Mouse (Mus musculus) liver, embryonic 14.5 days (tissue): Measurements from ENCODE around the gene Nav2. TPM values are rescaled to one million over a fixed set of nuclear protein-coding genes. Genes with fewer than 3 reads are reported as not detected.

Source experiments
- ATAC-seq: fragments of 200-750 bp; cut with Nextera tagmentation; 2 replicates; pipeline ENCODE4 v1.8.0; 2017; ENCODE audit warnings: moderate number of reproducible peaks, mild to moderate bottlenecking, moderate library complexity; ENCODE audit not compliant: insufficient read depth
- DNase-seq, 3 experiments: peaks; one replicate each; pipeline ENCODE4 v3.0.0-alpha.2; 2012 to 2013; ENCODE audit warnings: low read depth in 3 of 3, low spot score in 3 of 3
- H3K27ac ChIP-seq: fragments of 300-500 bp; sonication (generic); 2 replicates; pipeline ENCODE4 v1.5.1; 2014; ENCODE audit warnings: moderate library complexity, mild to moderate bottlenecking, control low read depth, inconsistent platforms
- H3K27me3 ChIP-seq: fragments of 300-500 bp; sonication (generic); 2 replicates; pipeline ENCODE4 v1.6.1; 2014; ENCODE audit warnings: mild to moderate bottlenecking, low read length, moderate library complexity; ENCODE audit not compliant: control insufficient read depth, insufficient read depth
- H3K36me3 ChIP-seq: fragments of 300-500 bp; sonication (generic); replicated peaks from 2 replicates; pipeline ENCODE4 v1.6.1; 2014; ENCODE audit warnings: low read depth; ENCODE audit not compliant: control insufficient read depth, insufficient read depth
- H3K4me1 ChIP-seq, 2 experiments: fragments of 200-500 bp in 1 of 2; fragments of 300-500 bp in 1 of 2; sonication (generic) in 1 of 2; replicated peaks; 2 replicates each; pipeline ENCODE4 v1.6.1; 2012 to 2014; ENCODE audit warnings: antibody characterized with exemption in 1 of 2, inconsistent platforms in 1 of 2, low read length in 1 of 2; ENCODE audit not compliant: control insufficient read depth in 2 of 2, insufficient read depth in 2 of 2
- H3K4me2 ChIP-seq: fragments of 300-500 bp; sonication (generic); 2 replicates; pipeline ENCODE4 v1.6.1; 2014; ENCODE audit warnings: low read depth, mild to moderate bottlenecking, control low read depth, moderate library complexity
- H3K4me3 ChIP-seq, 2 experiments: fragments of 200-500 bp in 1 of 2; fragments of 300-500 bp in 1 of 2; sonication (generic) in 1 of 2; 2 replicates each; pipeline ENCODE4 v1.5.1; 2012 to 2014; ENCODE audit warnings: low read depth in 2 of 2, low read length in 2 of 2, mild to moderate bottlenecking in 2 of 2, control low read depth in 1 of 2, inconsistent platforms in 1 of 2, moderate library complexity in 1 of 2; ENCODE audit not compliant: insufficient read depth in 1 of 2
- H3K9ac ChIP-seq: fragments of 300-500 bp; sonication (generic); replicated peaks from 2 replicates; pipeline ENCODE4 v1.6.1; 2014; ENCODE audit warnings: mild to moderate bottlenecking, control low read depth, moderate library complexity
- H3K9me3 ChIP-seq: fragments of 300-500 bp; sonication (generic); 2 replicates; pipeline ENCODE4 v1.6.1; 2016; ENCODE audit warnings: low read length, mixed read lengths; ENCODE audit not compliant: control insufficient read depth
- CTCF ChIP-seq: IDR thresholded peaks from 2 replicates; pipeline ENCODE4 v1.5.1; 2016; ENCODE audit warnings: antibody characterized with exemption, low read depth, control low read depth
- EP300 ChIP-seq: IDR thresholded peaks from 2 replicates; pipeline ENCODE4 v1.6.1; 2016; ENCODE audit warnings: antibody characterized with exemption, low read depth
- WGBS: fragments of 180-500 bp; shearing (Covaris S2); extraction: QIAGEN DNeasy Blood & Tissue Kit; methylation state at CpG from one replicate; pipeline ENCODE4 v1.1.7; 2014; ENCODE audit not compliant: insufficient replicate concordance; 5-methylcytosine and 5-hydroxymethylcytosine counted together
- polyA plus RNA-seq, 2 experiments: library from polyadenylated mRNA; depleted of rRNA in 1 of 2; stranded (reverse) in 1 of 2; unstranded in 1 of 2; fragments of >200 nt; fragmentation: Nextera tagmentation in 1 of 2; extraction: Ambion mirVana in 1 of 2; gene quantifications; 2 replicates each; pipeline versions ENCODE4 v1.2.1 to v1.2.3; 2012 to 2014

Gene Nav2
- polyA plus RNA-seq, 2 experiments: 1.5 to 1.6 TPM

- no peak for ATAC-seq
- H3K4me2 ChIP-seq: no peak overlapping the region
- no peak overlapping the region for H3K4me3 ChIP-seq
- H3K4me1 ChIP-seq: peaks cover 40 to 43% of the 10 kb centered on the region in 2 experiments
- no peaks in the 10 kb centered on the region for H3K27me3 ChIP-seq
- H3K9me3 ChIP-seq: no peaks in the 10 kb centered on the region
- TF ChIP-seq CTCF: no peak
- TF ChIP-seq EP300: no peak
- H3K27ac ChIP-seq: no peak overlapping the region; the same call in 1 of the 2 replicates
- H3K9ac ChIP-seq: no peak overlapping the region
- 61% methylated on average over 15 of the region's 15 CpGs for WGBS
- DNase-seq: no peak
- H3K36me3 ChIP-seq: no peaks in the 10 kb centered on the region
These were observed 409.8 kb downstream of the Nav2 start for GRCm38 (mm10) chr7:49318183-49318897.

- Histone ChIP-seq H3K4me1 (peaks cover 40 to 43% of the 10 kb centered on the region in 2 experiments), H3K27ac (no peak overlapping the region; the same call in 1 of the 2 replicates), H3K36me3 (no peaks in the 10 kb centered on the region), H3K4me2 (no peak overlapping the region), H3K9me3 (no peaks in the 10 kb centered on the region), H3K4me3 (no peak overlapping the region), H3K27me3 (no peaks in the 10 kb centered on the region), H3K9ac (no peak overlapping the region)
- ATAC-seq (no peak), DNase-seq (no peak)
- TF ChIP-seq CTCF (no peak), EP300 (no peak)
- 84% methylated on average over 8 of the region's 8 CpGs for WGBS
These were observed 410.4 kb downstream of the Nav2 start for GRCm38 (mm10) chr7:49318898-49319293.

- Histone ChIP-seq H3K36me3 (no peaks in the 10 kb centered on the region; the same call in 1 of the 2 replicates), H3K9me3 (no peaks in the 10 kb centered on the region), H3K4me2 (peak overlapping the region; percentile 23; the same call in 1 of the 2 replicates), H3K27ac (peak overlapping the region; percentile 96), H3K9ac (0 out of 2 replicates have a peak overlapping the region, but pooled peaks have one; percentile 18), H3K4me3 (no peak overlapping the region), H3K27me3 (no peaks in the 10 kb centered on the region), H3K4me1 (peaks cover 40 to 43% of the 10 kb centered on the region in 2 experiments)
- ATAC-seq (peak; percentile 67), DNase-seq (peak; percentile 58 to 61 (median 59))
- TF ChIP-seq CTCF (no peak), EP300 (no peak)
- WGBS: 15% methylated on average over 1 of the region's 1 CpGs
These were observed 411.5 kb downstream of the Nav2 start for GRCm38 (mm10) chr7:49319981-49320380.

GRCm38 (mm10) chr7:49321124-49321531 lies 412.6 kb downstream of the Nav2 start:
- 14% methylated on average over 8 of the region's 8 CpGs for WGBS
- peak; percentile 84 for ATAC-seq
- TF ChIP-seq EP300 (peak; percentile 86), CTCF (no peak)
- Histone ChIP-seq H3K27me3 (no peaks in the 10 kb centered on the region), H3K9me3 (no peaks in the 10 kb centered on the region), H3K9ac (peak overlapping the region; percentile 51), H3K4me3 (peak overlapping the region in 1 of 2 experiments; percentile 10; a peak in 1 of 4 replicates), H3K27ac (peak overlapping the region; percentile 96), H3K36me3 (no peaks in the 10 kb centered on the region; the same call in 1 of the 2 replicates), H3K4me2 (peak overlapping the region; percentile 49), H3K4me1 (peaks cover 41 to 46% of the 10 kb centered on the region in 2 experiments)
- peak; percentile 71 to 81 (median 79) for DNase-seq

- DNase-seq: peak in 1 of 3 experiments; percentile 38
- ATAC-seq: peak; percentile 68
- H3K4me3 ChIP-seq: no peak overlapping the region
- peak overlapping the region; percentile 49 for H3K4me2 ChIP-seq
- no peaks in the 10 kb centered on the region; the same call in 1 of the 2 replicates for H3K36me3 ChIP-seq
- H3K4me1 ChIP-seq: peaks cover 52 to 56% of the 10 kb centered on the region in 2 experiments
- WGBS: 20% methylated on average over 2 of the region's 2 CpGs
- H3K27ac ChIP-seq: peak overlapping the region; percentile 96
- H3K9me3 ChIP-seq: no peaks in the 10 kb centered on the region
- TF ChIP-seq EP300: no peak
- no peak for TF ChIP-seq CTCF
- peak overlapping the region; percentile 51 for H3K9ac ChIP-seq
- H3K27me3 ChIP-seq: no peaks in the 10 kb centered on the region
These were observed 413.7 kb downstream of the Nav2 start for GRCm38 (mm10) chr7:49322179-49322578.
